Mouse (Mus musculus) embryonic facial prominence, embryonic 13.5 days (tissue): ENCODE results near the gene Nf2. TPM values are rescaled to one million over a fixed set of nuclear protein-coding genes. Genes with fewer than 3 reads are reported as not detected.

ENCODE experiments used
- ATAC-seq: fragments of 200-750 bp; cut with Nextera tagmentation; 2 replicates; pipeline ENCODE4 v1.8.0; 2017; ENCODE audit warnings: low read depth; ENCODE audit not compliant: insufficient number of reproducible peaks, insufficient read depth, low FRiP score, low TSS enrichment
- H3K27ac ChIP-seq: fragments of 300-500 bp; sonication (generic); 2 replicates; pipeline ENCODE4 v1.5.1; 2015; ENCODE audit warnings: moderate library complexity, mild to moderate bottlenecking, inconsistent platforms
- H3K27me3 ChIP-seq: fragments of 300-500 bp; sonication (generic); 2 replicates; pipeline ENCODE4 v1.6.1; 2015; ENCODE audit warnings: mild to moderate bottlenecking, inconsistent platforms
- H3K36me3 ChIP-seq: fragments of 300-500 bp; sonication (generic); 2 replicates; pipeline ENCODE4 v1.6.1; 2015; ENCODE audit warnings: mild to moderate bottlenecking, inconsistent platforms
- H3K4me1 ChIP-seq: fragments of 300-500 bp; sonication (generic); 2 replicates; pipeline ENCODE4 v1.6.1; 2015; ENCODE audit warnings: inconsistent platforms
- H3K4me2 ChIP-seq: fragments of 300-500 bp; sonication (generic); 2 replicates; pipeline ENCODE4 v1.6.1; 2015; ENCODE audit warnings: moderate library complexity, mild to moderate bottlenecking, inconsistent platforms
- H3K4me3 ChIP-seq: fragments of 300-500 bp; sonication (generic); 2 replicates; pipeline ENCODE4 v1.5.1; 2015; ENCODE audit warnings: mild to moderate bottlenecking, inconsistent platforms
- H3K9ac ChIP-seq: fragments of 300-500 bp; sonication (generic); 2 replicates; pipeline ENCODE4 v1.6.1; 2015; ENCODE audit warnings: mild to moderate bottlenecking, inconsistent platforms
- H3K9me3 ChIP-seq: fragments of 300-500 bp; sonication (generic); 2 replicates; pipeline ENCODE4 v1.6.1; 2016; ENCODE audit warnings: inconsistent platforms
- WGBS: fragments of 180-500 bp; shearing (Covaris S2); methylation state at CpG from one replicate; pipeline ENCODE4 v1.1.7; 2015; ENCODE audit warnings: mixed read lengths; 5-methylcytosine and 5-hydroxymethylcytosine counted together
- microRNA-seq: library from miRNA; unstranded; fragments of <30 nt; microRNA quantifications from one replicate; pipeline ENCODE4, GENCODE M21; 2016
- polyA plus RNA-seq: library from polyadenylated mRNA; unstranded; fragments of >200 nt; fragmentation: Nextera tagmentation; extraction: Ambion mirVana; gene quantifications from 2 replicates; pipeline ENCODE4 v1.2.1, GENCODE M21; 2015

The Nf2 gene
- polyA plus RNA-seq, 1 experiment from 2014 or later: 55.7 TPM

DNA sequence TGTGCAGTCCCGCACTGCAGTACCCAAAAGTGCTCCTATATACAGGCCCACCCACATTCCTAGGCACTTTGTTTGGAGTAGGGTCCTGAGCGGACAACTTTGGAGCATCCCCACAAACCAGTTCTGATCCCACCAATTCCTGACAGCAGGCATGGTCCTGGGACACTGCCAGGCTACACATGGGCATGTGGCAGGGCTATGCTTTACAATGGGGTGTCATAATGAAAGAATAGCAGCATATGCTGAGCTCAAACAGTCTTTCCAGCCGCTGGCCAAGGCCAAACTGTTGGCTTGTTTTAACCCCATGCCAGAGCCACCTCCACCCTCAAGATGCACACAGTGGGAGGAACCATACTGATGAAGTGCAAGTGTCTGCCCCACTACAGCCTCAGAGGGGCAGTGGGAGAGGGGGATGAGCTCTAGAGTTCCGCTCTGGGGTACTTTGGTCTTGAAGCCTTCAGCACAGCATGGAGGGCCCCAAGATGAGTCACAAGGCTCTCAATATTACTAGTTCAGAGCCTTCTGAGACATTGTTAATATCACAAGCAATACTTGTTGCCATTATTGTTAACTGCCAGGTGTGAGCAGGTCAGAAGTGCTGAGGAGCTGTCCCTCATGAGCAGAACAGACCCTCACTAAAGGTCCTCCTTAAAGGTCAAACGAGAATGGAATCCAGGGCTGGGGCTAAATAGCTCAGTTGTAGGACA is 132.7 kb downstream of the Nf2 start:
- Histone ChIP-seq H3K27me3 (no peaks in the 10 kb centered on the region), H3K27ac (no peak overlapping the region), H3K9me3 (no peaks in the 10 kb centered on the region), H3K4me2 (no peak overlapping the region), H3K36me3 (no peaks in the 10 kb centered on the region), H3K4me3 (no peak overlapping the region), H3K4me1 (peaks cover 16% of the 10 kb centered on the region), H3K9ac (no peak overlapping the region)
- 85% methylated on average over 5 of the region's 5 CpGs for WGBS
- ATAC-seq: no peak

Small RNA genes lying within 50 kb of the gene (microRNA-seq; reads per million reads assigned to microRNA genes)
- gene Mir6918: not detected

Other genes with a start within 250 kb of the Nf2 start
- not detected in 2 replicates for gene Gm11032, start 229.5 kb downstream of the Nf2 start, polyA plus RNA-seq
- gene Ascc2, start 211.8 kb downstream of the Nf2 start, polyA plus RNA-seq: 33.8 and 35.5 TPM in 2 replicates
- 769 and 773 TPM in 2 replicates for gene Uqcr10, start 145.2 kb downstream of the Nf2 start, polyA plus RNA-seq
- gene Zmat5, start 144.9 kb downstream of the Nf2 start, polyA plus RNA-seq: 57.6 and 69.4 TPM in 2 replicates
- gene Cabp7, start 102.8 kb downstream of the Nf2 start, polyA plus RNA-seq: 0.17 and 0.34 TPM in 2 replicates
- gene Nipsnap1, start 24.4 kb upstream of the Nf2 start, polyA plus RNA-seq: 61.6 and 65.8 TPM in 2 replicates
- gene Thoc5, start 45.8 kb upstream of the Nf2 start, polyA plus RNA-seq: 37.6 and 39.7 TPM in 2 replicates
- 0.14 and 0.23 TPM in 2 replicates for gene Nefh, start 98.5 kb upstream of the Nf2 start, polyA plus RNA-seq
- 47.2 and 49.1 TPM in 2 replicates for gene Ap1b1, start 137.3 kb upstream of the Nf2 start, polyA plus RNA-seq
- 0.29 and 0.49 TPM in 2 replicates for gene Rasl10a, start 208.6 kb upstream of the Nf2 start, polyA plus RNA-seq
- gene Gas2l1, start 215.8 kb upstream of the Nf2 start, polyA plus RNA-seq: 25.8 and 30.0 TPM in 2 replicates
- gene Rhbdd3, start 249.4 kb upstream of the Nf2 start, polyA plus RNA-seq: 22.3 and 27.9 TPM in 2 replicates
- 859 and 909 TPM in 2 replicates for gene Ewsr1, start 249.7 kb upstream of the Nf2 start, polyA plus RNA-seq